Mouse (Mus musculus) hindbrain, embryonic 13.5 days (tissue): ENCODE results near the gene Olfr702. TPM values are rescaled to one million over a fixed set of nuclear protein-coding genes. Genes with fewer than 3 reads are reported as not detected.

Experiments
- ATAC-seq: fragments of 200-750 bp; cut with Nextera tagmentation; 2 replicates; pipeline ENCODE4 v1.8.0; 2017; ENCODE audit warnings: moderate TSS enrichment; ENCODE audit not compliant: low FRiP score
- H3K27ac ChIP-seq: fragments of 300-500 bp; sonication (generic); 2 replicates; pipeline ENCODE4 v1.5.1; 2015; ENCODE audit warnings: inconsistent platforms, mild to moderate bottlenecking, moderate library complexity
- H3K27me3 ChIP-seq: fragments of 300-500 bp; sonication (generic); 2 replicates; pipeline ENCODE4 v1.6.1; 2015; ENCODE audit warnings: mild to moderate bottlenecking, inconsistent platforms
- H3K36me3 ChIP-seq: fragments of 300-500 bp; sonication (generic); 2 replicates; pipeline ENCODE4 v1.6.1; 2015; ENCODE audit warnings: mild to moderate bottlenecking, inconsistent platforms
- H3K4me1 ChIP-seq: fragments of 300-500 bp; sonication (generic); replicated peaks from 2 replicates; pipeline ENCODE4 v1.6.1; 2015; ENCODE audit warnings: inconsistent platforms
- H3K4me2 ChIP-seq: fragments of 300-500 bp; sonication (generic); 2 replicates; pipeline ENCODE4 v1.6.1; 2015; ENCODE audit warnings: inconsistent platforms, mild to moderate bottlenecking, moderate library complexity
- H3K4me3 ChIP-seq: fragments of 300-500 bp; sonication (generic); 2 replicates; pipeline ENCODE4 v1.5.1; 2015; ENCODE audit warnings: mild to moderate bottlenecking, inconsistent platforms
- H3K9ac ChIP-seq: fragments of 300-500 bp; sonication (generic); 2 replicates; pipeline ENCODE4 v1.6.1; 2015; ENCODE audit warnings: mild to moderate bottlenecking, inconsistent platforms
- H3K9me3 ChIP-seq: fragments of 300-500 bp; sonication (generic); 2 replicates; pipeline ENCODE4 v1.6.1; 2016; ENCODE audit warnings: inconsistent platforms
- WGBS: fragments of 180-500 bp; shearing (Covaris S2); methylation state at CpG from one replicate; pipeline ENCODE4 v1.1.7; 2015; 5-methylcytosine and 5-hydroxymethylcytosine counted together
- polyA plus RNA-seq: library from polyadenylated mRNA; unstranded; fragments of >200 nt; fragmentation: Nextera tagmentation; extraction: Ambion mirVana; gene quantifications from 2 replicates; pipeline ENCODE4 v1.2.1, GENCODE M21; 2015

Gene Olfr702
- not detected in 2 replicates for polyA plus RNA-seq

- no peak within 1 kb of the TSS for H3K4me2 ChIP-seq
- no peak within 1 kb of the TSS for H3K4me3 ChIP-seq
- ATAC-seq, result no peak
- H3K27me3 ChIP-seq, result no peaks in the 10 kb centered on the region
- no peak within 1 kb of the TSS for H3K9ac ChIP-seq
- no peaks in the 10 kb centered on the region for H3K4me1 ChIP-seq
- no peaks in the 10 kb centered on the region for H3K9me3 ChIP-seq
- no peak within 1 kb of the TSS for H3K27ac ChIP-seq
- no peaks in the 10 kb centered on the region for H3K36me3 ChIP-seq
Observed at GRCm38 (mm10) chr7:106833793-106834192, at the start of gene Olfr702. Gene Olfr702 (minus strand): TSS chr7:106833893.

GRCm38 (mm10) chr7:106876791-106877190 is 43.1 kb upstream of the Olfr702 start, which contains the start of gene Olfr705:
Gene Olfr705 (minus strand): TSS chr7:106876891.
- no peaks in the 10 kb centered on the region for H3K4me1 ChIP-seq
- H3K4me3 ChIP-seq, result no peak within 1 kb of the TSS
- H3K27me3 ChIP-seq, result no peaks in the 10 kb centered on the region
- no peak within 1 kb of the TSS for H3K4me2 ChIP-seq
- no peak within 1 kb of the TSS for H3K9ac ChIP-seq
- H3K36me3 ChIP-seq, result no peaks in the 10 kb centered on the region
- 87% methylated on average over 3 of the region's 3 CpGs for WGBS
- no peak for ATAC-seq
- no peaks in the 10 kb centered on the region for H3K9me3 ChIP-seq
- H3K27ac ChIP-seq, result no peak within 1 kb of the TSS

DNA sequence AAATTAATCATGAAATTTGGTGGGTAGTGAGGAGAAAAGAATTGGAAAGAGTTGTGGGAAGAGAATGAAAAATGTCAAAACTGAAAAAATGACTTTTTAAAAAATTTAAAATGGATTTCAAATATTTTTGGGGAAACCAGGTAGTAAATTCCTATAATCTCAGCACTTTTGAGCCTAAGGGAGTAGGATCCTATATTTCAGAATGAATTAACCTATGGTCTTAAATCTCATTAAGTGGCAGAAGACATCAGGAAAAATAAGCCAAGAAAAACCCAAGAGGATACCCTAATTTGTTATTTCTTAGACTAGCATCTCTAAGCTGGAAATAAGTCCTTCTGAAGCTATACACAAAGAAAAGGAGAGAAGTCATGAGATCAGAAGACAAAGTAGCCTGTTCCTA is 29.2 kb upstream of the Olfr702 start, which contains the start of gene Olfr704:
Gene Olfr704 (plus strand): TSS at position 301 of the 400 bp plus-strand sequence.
- Histone ChIP-seq H3K27ac (no peak within 1 kb of the TSS), H3K9me3 (no peaks in the 10 kb centered on the region), H3K27me3 (no peaks in the 10 kb centered on the region), H3K4me3 (no peak within 1 kb of the TSS), H3K4me2 (no peak within 1 kb of the TSS), H3K4me1 (no peaks in the 10 kb centered on the region), H3K36me3 (no peaks in the 10 kb centered on the region), H3K9ac (no peak within 1 kb of the TSS)
- no peak for ATAC-seq

DNA sequence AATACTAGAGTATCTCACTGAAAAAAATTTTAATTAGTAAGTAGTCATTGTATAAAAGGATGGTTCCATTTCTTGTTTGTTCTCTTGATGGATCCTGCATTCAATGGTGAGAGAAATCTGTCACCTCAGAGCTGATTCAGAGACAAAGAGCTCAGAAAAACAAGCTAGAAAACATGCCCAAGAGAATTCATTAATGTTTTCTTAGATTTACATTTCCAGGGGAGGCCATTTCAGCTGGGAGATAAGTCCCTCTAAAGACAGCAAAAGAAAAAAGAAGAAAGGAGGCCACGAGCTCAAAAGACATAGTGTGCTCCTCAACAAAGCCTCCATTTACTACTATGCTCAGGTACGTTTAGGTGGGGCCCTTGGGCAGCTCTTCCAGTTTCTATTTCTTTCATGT is 9.4 kb upstream of the Olfr702 start, which contains the start of gene Olfr703:
Gene Olfr703 (plus strand): TSS at position 301 of the 400 bp plus-strand sequence.
- no peak within 1 kb of the TSS for H3K9ac ChIP-seq
- 70% methylated on average over 2 of the region's 2 CpGs for WGBS
- no peak for ATAC-seq

DNA sequence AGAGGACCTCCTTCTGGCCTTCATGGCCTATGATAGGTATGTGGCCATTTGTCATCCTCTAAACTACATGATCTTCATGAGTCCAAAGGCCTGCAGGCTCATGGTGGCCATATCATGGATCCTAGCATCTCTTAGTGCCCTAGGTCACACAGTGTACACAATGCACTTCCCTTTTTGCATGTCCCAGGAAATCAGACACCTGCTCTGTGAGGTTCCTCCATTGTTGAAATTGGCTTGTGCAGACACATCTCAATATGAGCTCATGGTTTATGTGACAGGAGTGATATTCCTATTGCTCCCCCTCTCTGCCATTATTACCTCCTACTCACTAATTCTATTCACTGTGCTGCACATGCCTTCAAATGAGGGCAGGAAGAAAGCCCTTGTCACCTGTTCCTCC is 15.3 kb downstream of the Olfr702 start:
- Histone ChIP-seq H3K4me1 (no peaks in the 10 kb centered on the region), H3K9ac (no peak overlapping the region), H3K27me3 (no peaks in the 10 kb centered on the region), H3K4me2 (no peak overlapping the region), H3K27ac (no peak overlapping the region), H3K4me3 (no peak overlapping the region), H3K9me3 (no peaks in the 10 kb centered on the region), H3K36me3 (no peaks in the 10 kb centered on the region)
- ATAC-seq, result no peak

More for the DNA sequence above, 9.4 kb upstream of the Olfr702 start, which contains the start of gene Olfr703:
- Histone ChIP-seq H3K36me3 (no peaks in the 10 kb centered on the region), H3K4me3 (no peak within 1 kb of the TSS), H3K9me3 (no peaks in the 10 kb centered on the region), H3K27ac (no peak within 1 kb of the TSS), H3K4me1 (no peaks in the 10 kb centered on the region), H3K27me3 (no peaks in the 10 kb centered on the region), H3K4me2 (no peak within 1 kb of the TSS)

GRCm38 (mm10) chr7:106815775-106816174 is 17.9 kb downstream of the Olfr702 start:
- ATAC-seq, result no peak
- WGBS, result 67% methylated on average over 2 of the region's 2 CpGs

DNA sequence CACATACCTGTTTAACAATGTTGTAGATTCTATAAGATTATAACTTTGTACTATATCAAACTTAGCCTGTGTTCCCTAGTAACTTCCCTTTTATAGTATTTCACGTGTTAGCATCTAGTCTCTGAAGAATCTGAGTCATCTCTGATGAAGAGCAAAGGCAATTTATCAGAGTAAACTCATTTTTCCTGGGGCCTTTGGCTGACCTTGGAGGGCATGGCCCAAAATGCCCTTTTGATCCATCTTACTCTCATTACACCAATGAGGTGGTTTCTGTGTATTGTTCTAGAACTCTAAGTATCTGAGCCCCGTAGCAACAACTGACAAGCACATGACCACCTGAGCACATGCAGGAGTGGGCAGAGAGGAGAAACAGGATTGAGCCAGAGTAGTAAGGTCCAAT is 19.9 kb downstream of the Olfr702 start, which contains the start of gene Olfr701:
Gene Olfr701 (plus strand): TSS at position 301 of the 400 bp plus-strand sequence.
- Histone ChIP-seq H3K4me1 (no peaks in the 10 kb centered on the region), H3K9me3 (no peaks in the 10 kb centered on the region), H3K27me3 (no peaks in the 10 kb centered on the region), H3K36me3 (no peaks in the 10 kb centered on the region), H3K4me2 (no peak within 1 kb of the TSS), H3K27ac (no peak within 1 kb of the TSS), H3K4me3 (no peak within 1 kb of the TSS), H3K9ac (no peak within 1 kb of the TSS)
- no peak for ATAC-seq
- 77% methylated on average over 2 of the region's 2 CpGs for WGBS

More at GRCm38 (mm10) chr7:106815775-106816174, 17.9 kb downstream of the Olfr702 start:
- Histone ChIP-seq H3K27me3 (no peaks in the 10 kb centered on the region), H3K9me3 (no peaks in the 10 kb centered on the region), H3K4me2 (no peak overlapping the region), H3K4me1 (no peaks in the 10 kb centered on the region), H3K4me3 (no peak overlapping the region), H3K36me3 (no peaks in the 10 kb centered on the region), H3K9ac (no peak overlapping the region), H3K27ac (no peak overlapping the region)

GRCm38 (mm10) chr7:106808734-106809133 is 25.0 kb downstream of the Olfr702 start, which contains the start of gene Olfr700:
Gene Olfr700 (minus strand): TSS chr7:106808834.
- WGBS, result 90% methylated on average over 1 of the region's 1 CpGs
- no peak within 1 kb of the TSS for H3K9ac ChIP-seq
- no peak within 1 kb of the TSS for H3K4me2 ChIP-seq

DNA sequence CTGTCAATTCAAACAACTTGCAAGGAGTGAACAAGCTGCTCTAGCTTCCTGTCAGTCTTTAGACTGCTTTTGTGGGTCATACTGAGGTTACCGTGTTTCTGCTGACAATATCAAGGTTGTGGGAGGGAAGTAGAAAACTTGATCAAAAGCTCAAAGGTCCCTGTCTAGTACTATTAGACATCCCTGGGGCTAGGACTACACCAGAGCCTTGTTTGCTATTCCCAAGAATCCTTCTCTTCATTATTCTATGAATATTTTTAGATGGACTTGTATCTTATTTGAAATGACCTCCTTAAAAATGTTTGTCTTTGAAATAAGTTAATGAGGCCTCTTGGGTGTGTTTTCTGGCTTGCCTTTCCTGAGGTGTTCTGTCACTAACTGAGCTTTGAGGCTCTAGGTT is 40.6 kb downstream of the Olfr702 start, which contains the start of gene Olfr699:
Gene Olfr699 (minus strand): TSS at position 101 of the 400 bp plus-strand sequence.
- Histone ChIP-seq H3K27me3 (no peaks in the 10 kb centered on the region), H3K9me3 (no peaks in the 10 kb centered on the region), H3K4me3 (no peak within 1 kb of the TSS), H3K27ac (no peak within 1 kb of the TSS), H3K36me3 (no peaks in the 10 kb centered on the region), H3K9ac (no peak within 1 kb of the TSS), H3K4me1 (no peaks in the 10 kb centered on the region), H3K4me2 (no peak within 1 kb of the TSS)
- 90% methylated on average over 1 of the region's 1 CpGs for WGBS
- ATAC-seq, result no peak

More at GRCm38 (mm10) chr7:106808734-106809133, 25.0 kb downstream of the Olfr702 start, which contains the start of gene Olfr700:
- Histone ChIP-seq H3K36me3 (no peaks in the 10 kb centered on the region), H3K4me3 (no peak within 1 kb of the TSS), H3K27ac (no peak within 1 kb of the TSS), H3K9me3 (no peaks in the 10 kb centered on the region), H3K27me3 (no peaks in the 10 kb centered on the region), H3K4me1 (no peaks in the 10 kb centered on the region)
- ATAC-seq, result no peak

- no peak overlapping the region for H3K4me2 ChIP-seq
- no peaks in the 10 kb centered on the region for H3K9me3 ChIP-seq
- ATAC-seq, result no peak
- H3K27me3 ChIP-seq, result no peaks in the 10 kb centered on the region
- H3K4me1 ChIP-seq, result no peaks in the 10 kb centered on the region
- H3K9ac ChIP-seq, result no peak overlapping the region
- H3K4me3 ChIP-seq, result no peak overlapping the region
- H3K36me3 ChIP-seq, result no peaks in the 10 kb centered on the region
- no peak overlapping the region for H3K27ac ChIP-seq
Observed at GRCm38 (mm10) chr7:106788330-106788729, 45.4 kb downstream of the Olfr702 start.

Other genes starting within 250 kb of the Olfr702 start
- gene Olfr693, start 153.3 kb downstream of the Olfr702 start, polyA plus RNA-seq, result not detected in 2 replicates
- gene Olfr694, start 142.1 kb downstream of the Olfr702 start, polyA plus RNA-seq, result not detected in 2 replicates
- not detected in 2 replicates for gene Olfr695, start 117.5 kb downstream of the Olfr702 start, polyA plus RNA-seq
- gene Olfr697, start 91.5 kb downstream of the Olfr702 start, polyA plus RNA-seq, result not detected in 2 replicates
- not detected in 2 replicates for gene Olfr698, start 78.5 kb downstream of the Olfr702 start, polyA plus RNA-seq
- not detected in 2 replicates for gene Olfr699, start 40.7 kb downstream of the Olfr702 start, polyA plus RNA-seq
- gene Olfr700, start 25.1 kb downstream of the Olfr702 start, polyA plus RNA-seq, result not detected in 2 replicates
- not detected in 2 replicates for gene Olfr701, start 19.8 kb downstream of the Olfr702 start, polyA plus RNA-seq
- gene Olfr703, start 9.5 kb upstream of the Olfr702 start, polyA plus RNA-seq, result not detected in 2 replicates
- not detected in 2 replicates for gene Olfr704, start 29.3 kb upstream of the Olfr702 start, polyA plus RNA-seq
- gene Olfr705, start 43.0 kb upstream of the Olfr702 start, polyA plus RNA-seq, result not detected in 2 replicates
- gene Olfr706, start 54.3 kb upstream of the Olfr702 start, polyA plus RNA-seq, result not detected in 2 replicates
- gene Olfr707, start 67.3 kb upstream of the Olfr702 start, polyA plus RNA-seq, result not detected in 2 replicates
- gene Olfr1532-ps1, start 74.1 kb upstream of the Olfr702 start, polyA plus RNA-seq, result not detected in 2 replicates
- gene Olfr709-ps1, start 98.3 kb upstream of the Olfr702 start, polyA plus RNA-seq, result not detected in 2 replicates
- gene Olfr710, start 114.4 kb upstream of the Olfr702 start, polyA plus RNA-seq, result not detected in 2 replicates
- not detected in 2 replicates for gene Olfr6, start 130.0 kb upstream of the Olfr702 start, polyA plus RNA-seq
- not detected in 2 replicates for gene Olfr711, start 141.6 kb upstream of the Olfr702 start, polyA plus RNA-seq
- not detected in 2 replicates for gene Olfr2, start 172.2 kb upstream of the Olfr702 start, polyA plus RNA-seq
- not detected in 2 replicates for gene Olfr713, start 197.3 kb upstream of the Olfr702 start, polyA plus RNA-seq
- not detected in 2 replicates for gene Olfr714, start 237.1 kb upstream of the Olfr702 start, polyA plus RNA-seq